Mouse (Mus musculus): ENCODE data around the gene Krt6a. TPM values are rescaled to one million over a fixed set of nuclear protein-coding genes. Genes with fewer than 3 reads are reported as not detected.

The Krt6a gene
- total RNA-seq, 2 experiments from 2014 or later, result not detected

Small RNA genes within 50 kb of the gene (microRNA-seq; reads per million reads assigned to microRNA genes)
- gene Gm44323 (not detected), gene Gm44342 (not detected), gene Gm44383 (not detected), gene Gm44479 (not detected)

Other genes with a start within 250 kb of the Krt6a start
- not detected for gene Krt88, start 246.6 kb downstream of the Krt6a start, total RNA-seq (2021)
- not detected for gene Krt81, start 230.6 kb downstream of the Krt6a start, total RNA-seq (2021)
- not detected for gene Krt86, start 220.8 kb downstream of the Krt6a start, total RNA-seq (2021)
- not detected for gene Krt83, start 202.8 kb downstream of the Krt6a start, total RNA-seq (2021)
- gene Gm49425, start 177.0 kb downstream of the Krt6a start, total RNA-seq (2021), result not detected
- gene Krt84, start 161.5 kb downstream of the Krt6a start, total RNA-seq (2021), result not detected
- not detected for gene Krt82, start 143.6 kb downstream of the Krt6a start, total RNA-seq (2021)
- not detected for gene Krt90, start 131.4 kb downstream of the Krt6a start, total RNA-seq (2021)
- not detected for gene Krt75, start 120.4 kb downstream of the Krt6a start, total RNA-seq (2021)
- not detected for gene Gm5414, start 66.1 kb downstream of the Krt6a start, total RNA-seq (2021)
- not detected for gene Gm5478, start 46.9 kb downstream of the Krt6a start, total RNA-seq (2021)
- not detected for gene Krt6b, start 14.0 kb downstream of the Krt6a start, total RNA-seq (2021)
- not detected for gene Krt5, start 18.6 kb upstream of the Krt6a start, total RNA-seq (2021)
- not detected for gene Krt71, start 48.8 kb upstream of the Krt6a start, total RNA-seq (2021)
- not detected for gene Krt72, start 92.2 kb upstream of the Krt6a start, total RNA-seq (2021)
- gene Krt73, start 108.0 kb upstream of the Krt6a start, total RNA-seq (2021), result under 1 TPM; 0.42 to 0.46 TPM
- gene Krt2, start 123.9 kb upstream of the Krt6a start, total RNA-seq (2021), result not detected
- gene Krt1, start 156.5 kb upstream of the Krt6a start, total RNA-seq (2021), result 1 to 10 TPM; 5.9 to 6.1 TPM
- gene Krt77, start 175.4 kb upstream of the Krt6a start, total RNA-seq (2021), result 1 to 10 TPM; 6.7 to 7.8 TPM
- not detected for gene Krt76, start 198.6 kb upstream of the Krt6a start, total RNA-seq (2021)
- under 1 TPM in 1 of 2 experiments, not detected in 1; 0.24 TPM for gene Krt4, start 230.4 kb upstream of the Krt6a start, total RNA-seq (2021)
- gene Krt79, start 246.0 kb upstream of the Krt6a start, total RNA-seq (2021), result under 1 TPM in 1 of 2 experiments, not detected in 1; 0.32 TPM